Mouse (Mus musculus) cerebellum, postnatal 14 days (tissue): ENCODE measurements around the gene Akr1c21.
"Not testable (repeated sequence)": the region's sequence is repeated elsewhere in the genome, so short reads cannot be mapped to it uniquely, and the experiment has no call there.

Source experiments
- DNase-seq, 2 experiments: peaks; one replicate each; pipeline ENCODE4 v3.0.0; 2021; ENCODE audit warnings: mixed read lengths in 2 of 2

Akr1c21 gene

DNA sequence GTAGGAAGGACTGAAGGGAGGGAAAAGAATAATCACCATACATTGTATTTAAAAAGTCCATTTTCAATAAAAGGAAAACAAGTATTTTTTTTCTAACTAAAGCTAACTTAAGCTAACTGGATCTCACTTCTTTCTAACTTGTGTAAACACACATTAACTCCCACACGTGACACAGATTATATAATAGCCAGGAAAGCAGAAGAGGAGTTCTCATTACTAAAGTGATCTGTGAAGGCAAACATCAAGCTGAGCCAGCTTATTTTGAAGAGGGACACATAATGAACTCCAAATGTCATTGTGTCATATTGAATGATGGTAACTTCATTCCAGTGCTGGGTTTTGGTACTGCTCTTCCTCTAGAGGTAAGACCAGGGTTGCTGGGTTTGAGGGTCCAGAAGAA is at the start of gene Akr1c21:
Akr1c21 (plus strand) TSS at position 205 of the 400 bp plus-strand sequence.
- no peak for DNase-seq

DNA sequence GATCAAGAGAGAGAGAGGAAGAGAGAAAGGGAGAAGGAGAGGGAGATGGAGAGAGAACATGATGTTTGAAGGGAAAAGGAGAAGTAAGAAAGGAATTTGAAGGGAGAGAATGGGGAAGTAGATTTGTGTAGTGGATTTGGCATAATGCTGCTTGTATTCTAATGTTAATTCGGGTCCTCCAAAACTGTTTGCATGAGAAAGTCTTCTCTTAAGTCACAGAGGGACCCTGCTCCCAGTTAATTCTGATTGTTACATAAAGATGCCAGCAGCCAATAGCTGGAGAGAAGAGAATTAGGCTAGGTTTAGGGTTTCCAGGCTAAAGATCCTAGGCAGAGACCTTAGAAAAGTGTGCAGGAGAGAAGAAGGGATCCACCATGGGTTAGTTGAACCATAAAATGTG is 14.7 kb upstream of the Akr1c21 start:
- no peak for DNase-seq

DNA sequence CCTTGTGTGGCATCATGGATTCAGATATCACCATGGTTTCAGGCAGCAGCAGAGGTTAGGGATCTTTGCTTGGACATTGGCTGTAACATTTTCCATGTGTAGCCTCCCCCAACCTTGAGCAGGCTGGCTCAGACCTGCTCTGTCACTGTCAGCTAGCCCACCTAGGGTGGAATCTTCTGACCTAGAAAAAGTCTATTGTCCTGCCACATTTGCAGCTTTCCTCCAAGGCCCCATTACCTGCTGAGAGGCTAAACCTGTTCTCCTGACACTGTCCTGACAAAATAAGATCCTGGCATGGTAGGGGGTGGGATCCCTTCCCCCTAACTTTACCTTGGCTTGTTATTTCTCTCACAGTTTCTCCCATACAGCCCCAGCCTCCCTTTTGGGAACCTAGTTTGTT is 13.4 kb upstream of the Akr1c21 start:
- no peak for DNase-seq

DNA sequence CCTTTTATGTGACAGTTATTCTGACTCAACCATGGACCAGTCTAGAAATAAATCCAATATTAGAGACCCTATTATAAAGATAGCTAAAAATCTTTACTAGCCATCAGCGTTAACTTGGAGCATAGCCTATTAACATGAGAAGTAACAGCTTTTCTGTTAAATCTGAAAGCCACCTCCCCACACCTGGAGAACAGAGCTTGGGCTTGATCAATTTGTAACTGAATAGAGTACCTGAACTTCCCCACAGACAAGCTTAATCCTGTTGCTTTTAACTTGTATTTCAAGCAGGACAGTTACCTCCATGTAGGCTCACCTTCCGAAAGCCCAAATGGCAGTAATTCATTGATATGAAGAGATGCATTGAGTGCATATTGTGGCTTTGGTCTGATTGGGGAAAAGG is 7.9 kb upstream of the Akr1c21 start:
- DNase-seq = no peak

DNA sequence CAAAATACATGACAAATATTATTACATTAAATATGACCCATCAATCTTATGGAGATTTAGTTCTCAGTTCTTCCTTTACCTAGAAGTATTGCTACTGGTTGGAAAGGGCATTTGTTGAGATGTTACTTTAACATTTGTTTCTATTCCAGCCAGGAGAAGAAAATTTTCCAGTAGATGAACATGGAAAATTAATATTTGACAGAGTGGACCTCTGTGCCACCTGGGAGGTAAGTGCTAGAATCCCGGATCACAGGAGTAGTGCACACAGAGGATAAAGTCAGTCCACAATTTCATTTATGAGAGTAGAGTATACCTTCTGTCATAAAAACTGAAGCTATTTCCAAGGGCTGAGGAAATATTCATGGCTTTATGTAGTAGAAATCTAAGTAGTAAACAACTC is 3.0 kb downstream of the Akr1c21 start:
- DNase-seq = no peak

DNA sequence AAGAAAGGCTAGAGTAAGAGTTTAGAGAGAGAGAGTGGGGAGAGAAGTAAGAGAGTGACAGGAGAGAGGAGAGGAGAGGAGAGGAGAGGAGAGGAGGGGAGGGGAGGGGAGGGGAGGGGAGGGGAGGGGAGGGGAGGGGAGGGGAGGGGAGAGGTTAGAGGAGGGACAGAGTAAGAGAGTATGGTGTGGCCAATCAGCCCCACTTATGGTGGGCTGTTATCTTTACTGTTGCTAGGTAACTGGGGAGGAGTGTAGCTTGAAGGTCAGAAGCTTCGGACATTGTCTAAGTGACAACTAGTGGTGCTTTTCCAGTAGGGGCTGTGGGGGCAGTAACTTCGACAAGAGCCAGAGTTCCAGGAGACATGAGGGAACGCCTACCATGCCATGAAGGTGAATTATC is 29.6 kb downstream of the Akr1c21 start:
- DNase-seq = not testable (repeated sequence)

DNA sequence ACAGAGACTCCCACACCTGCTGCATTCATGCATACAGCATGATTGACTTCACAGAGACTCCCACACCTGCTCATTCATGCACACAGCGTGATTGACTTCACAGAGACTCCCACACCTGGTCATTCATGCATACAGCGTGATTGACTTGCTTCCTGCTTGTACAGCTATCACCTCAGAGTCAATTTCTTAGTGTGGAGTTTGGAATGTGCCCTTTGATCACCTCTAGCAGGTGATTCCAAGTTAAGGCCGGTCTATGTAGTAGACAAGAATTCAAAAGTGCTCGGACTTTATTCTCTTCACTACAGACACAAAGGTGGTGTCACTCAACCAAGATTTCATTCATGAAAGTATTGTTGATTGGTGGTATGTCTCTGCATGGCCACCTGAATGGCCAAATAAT is 32.9 kb downstream of the Akr1c21 start:
- DNase-seq = no peak

DNA sequence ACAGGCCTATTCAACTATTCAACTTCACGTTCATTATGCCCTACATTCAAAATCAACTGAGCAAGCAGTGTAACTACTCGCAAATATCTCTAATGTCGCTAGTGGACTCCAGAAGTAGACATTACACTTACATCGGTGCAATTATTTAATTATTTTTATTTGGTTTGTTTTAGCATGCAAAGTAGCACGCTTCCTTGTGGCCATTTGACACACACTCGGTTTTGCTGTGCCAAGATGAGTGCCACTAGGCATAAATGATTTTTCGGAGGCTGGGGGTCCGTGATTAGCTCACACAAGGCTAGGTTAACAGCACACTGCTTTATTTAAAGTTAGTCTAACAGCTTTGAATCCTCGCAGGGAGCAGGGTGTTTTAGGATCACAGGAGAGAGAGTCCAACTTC is 34.7 kb downstream of the Akr1c21 start:
- no peak for DNase-seq

DNA sequence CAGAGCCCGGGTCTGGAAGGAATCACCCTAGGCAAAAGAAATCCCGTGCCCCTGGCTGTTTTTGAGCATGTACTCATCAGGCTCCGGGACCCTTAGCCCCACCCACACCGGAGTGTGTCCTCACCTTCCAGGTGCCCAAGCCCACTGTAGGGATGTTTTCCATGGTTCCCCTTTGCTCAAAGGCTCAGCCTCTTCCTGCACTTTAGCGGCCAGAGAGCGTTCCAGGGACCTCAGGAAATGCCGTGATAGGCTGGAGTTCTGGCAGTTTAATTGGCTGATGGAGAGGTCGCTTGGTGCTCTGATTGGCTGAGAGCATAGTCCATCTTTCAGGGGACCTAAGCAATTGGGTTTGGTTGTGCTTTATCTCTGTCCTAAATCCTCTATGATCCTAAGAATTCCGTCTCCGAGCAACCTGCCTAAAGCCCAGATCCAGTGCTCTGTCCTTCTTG is 35.1 kb downstream of the Akr1c21 start, which contains the start of gene Akr1e1:
Akr1e1 (minus strand) TSS at position 214 of the 449 bp plus-strand sequence.
- DNase-seq = peak; percentile 87 to 91

DNA sequence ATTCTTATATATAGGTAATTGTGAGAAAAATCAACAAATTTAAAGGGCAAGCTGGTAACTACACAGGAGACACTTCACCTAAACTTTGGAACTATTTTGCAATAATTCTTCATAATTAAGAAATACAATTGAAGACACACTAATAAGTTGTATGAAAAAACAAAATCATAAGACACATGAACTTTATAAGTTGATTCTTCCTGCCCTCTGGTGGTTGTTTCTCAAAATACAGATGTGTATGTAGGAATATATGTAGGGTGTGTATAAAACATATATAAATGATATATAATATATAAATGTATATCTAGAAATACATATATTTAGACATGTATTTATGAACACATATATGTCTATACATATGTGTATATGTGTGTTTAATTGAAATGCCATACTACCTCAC is 37.0 kb downstream of the Akr1c21 start:
- peak in 1 of 2 experiments; percentile 21 for DNase-seq
